In the genomic region with DNA sequence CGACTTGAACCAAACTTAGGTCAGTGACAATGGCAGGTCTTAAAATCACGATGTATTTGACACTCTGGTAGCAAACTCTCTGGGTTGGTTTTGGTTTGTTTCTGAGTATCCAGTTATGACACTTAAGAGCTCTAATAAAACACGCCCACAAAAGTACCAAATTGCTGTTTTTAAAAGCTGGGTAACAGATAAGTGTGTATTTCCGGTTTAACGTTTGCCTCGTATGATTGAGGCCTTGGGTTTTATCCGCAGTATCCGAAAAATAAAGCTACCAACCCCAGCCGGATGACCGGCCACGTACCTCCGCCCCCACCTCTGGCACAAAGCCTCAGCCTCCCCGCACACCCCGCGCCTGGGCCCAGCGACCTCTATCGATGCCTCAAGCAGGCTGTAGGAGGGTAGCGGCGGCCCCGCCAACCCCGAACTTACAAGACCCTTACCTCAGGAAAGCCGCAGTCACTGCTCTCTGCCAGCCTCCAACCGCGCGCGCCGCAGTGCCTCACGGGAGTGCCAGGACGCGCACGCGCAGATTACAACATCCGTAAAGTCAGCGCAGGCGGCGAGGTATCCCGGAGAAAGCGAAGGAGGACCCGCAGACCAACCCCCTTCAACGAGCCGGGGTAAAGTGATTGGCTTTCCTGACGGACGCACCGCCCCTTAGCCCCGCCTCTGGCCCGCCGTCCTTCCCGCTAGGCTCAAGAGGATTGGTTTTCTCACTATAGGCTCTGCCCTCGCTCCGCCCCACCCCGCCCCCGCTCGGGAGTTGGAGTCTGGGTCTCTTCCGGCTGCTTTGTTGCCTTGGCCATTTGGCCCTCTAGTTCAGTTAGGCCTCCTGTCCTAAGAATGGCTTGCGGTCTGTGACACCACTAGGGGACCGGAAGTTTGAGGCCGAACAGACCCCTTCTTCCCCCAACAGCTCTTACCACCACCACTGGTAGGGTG, we compare ENCODE assay signal across 8 mouse cellular contexts. TPM values are rescaled to one million over a fixed set of nuclear protein-coding genes. Genes with fewer than 3 reads are reported as not detected.
DNase-seq lines count a peak whose midpoint lies in the region; ATAC-seq and TF ChIP-seq lines count a peak whose summit lies in the region.

Gene Poln (minus strand): TSS at position 499 of the 942 bp plus-strand sequence.
Gene Haus3 (minus strand): TSS at position 578 of the 942 bp plus-strand sequence.

- H3K4me3 ChIP-seq in E14TG2a.4 (replicated peaks; ENCODE audit: low read length), result peak within 1 kb of the TSS; percentile 90
- H3K4me3 ChIP-seq in forebrain, embryonic 12.5 days (replicated peaks), result peak within 1 kb of the TSS; percentile 79
- H3K4me3 ChIP-seq in heart, postnatal 0 days (ENCODE audit: low read depth, low read length), result peak within 1 kb of the TSS; percentile 85
- H3K4me3 ChIP-seq in liver, embryonic 16.5 days (ENCODE audit: low read depth, low read length), result peak within 1 kb of the TSS; percentile 94
- H3K4me3 ChIP-seq in neural tube, embryonic 13.5 days, result peak within 1 kb of the TSS; percentile 78
- peak within 1 kb of the TSS; percentile 98 for H3K4me3 ChIP-seq in testis, adult 2 months (ENCODE audit: control insufficient read depth, low read depth, low read length)

- TF ChIP-seq EP300 in heart, postnatal 0 days (IDR thresholded peaks at IDR 0.05; ENCODE audit: low read depth), result no peak

- under 1% methylated on average over 57 of the region's 57 CpGs for WGBS in forebrain, embryonic 12.5 days
- under 1% methylated on average over 57 of the region's 57 CpGs for WGBS in heart, postnatal 0 days
- WGBS in liver, embryonic 16.5 days (ENCODE audit: insufficient replicate concordance), result under 1% methylated on average over 57 of the region's 57 CpGs
- under 1% methylated on average over 57 of the region's 57 CpGs for WGBS in neural tube, embryonic 13.5 days

- peak within 1 kb of the TSS; percentile 61 for H3K4me2 ChIP-seq in forebrain, embryonic 12.5 days
- peak within 1 kb of the TSS; percentile 68 for H3K4me2 ChIP-seq in heart, postnatal 0 days (ENCODE audit: low read depth, low read length)
- peak within 1 kb of the TSS; percentile 72 for H3K4me2 ChIP-seq in liver, embryonic 16.5 days (ENCODE audit: low read depth, low read length)
- peak within 1 kb of the TSS; percentile 72 for H3K4me2 ChIP-seq in neural tube, embryonic 13.5 days

- peaks cover 44% of the 10 kb centered on the region for H3K4me1 ChIP-seq in E14TG2a.4 (replicated peaks; ENCODE audit: low read depth, low read length)
- H3K4me1 ChIP-seq in forebrain, embryonic 12.5 days, result peaks cover 25% of the 10 kb centered on the region
- peaks cover 3% of the 10 kb centered on the region; the same call in 1 of the 2 replicates for H3K4me1 ChIP-seq in heart, postnatal 0 days (ENCODE audit: control insufficient read depth, insufficient read depth)
- H3K4me1 ChIP-seq in liver, embryonic 16.5 days (ENCODE audit: control insufficient read depth, low read depth, low read length), result peaks cover 12% of the 10 kb centered on the region
- peaks cover 44% of the 10 kb centered on the region for H3K4me1 ChIP-seq in neural tube, embryonic 13.5 days (replicated peaks)
- H3K4me1 ChIP-seq in testis, adult 2 months (ENCODE audit: control insufficient read depth, insufficient read depth, low read length), result peaks cover 6% of the 10 kb centered on the region

- no peaks in the 10 kb centered on the region for H3K27me3 ChIP-seq in E14TG2a.4 (ENCODE audit: insufficient read depth, low read length)
- H3K27me3 ChIP-seq in forebrain, embryonic 12.5 days, result no peaks in the 10 kb centered on the region
- H3K27me3 ChIP-seq in heart, postnatal 0 days (ENCODE audit: control insufficient read depth, insufficient read depth, low read length), result no peaks in the 10 kb centered on the region
- H3K27me3 ChIP-seq in liver, embryonic 16.5 days (ENCODE audit: control insufficient read depth, insufficient read depth, low read depth, low read length), result no peaks in the 10 kb centered on the region
- H3K27me3 ChIP-seq in neural tube, embryonic 13.5 days, result no peaks in the 10 kb centered on the region
- H3K27me3 ChIP-seq in testis, adult 2 months (ENCODE audit: control insufficient read depth, insufficient read depth, low read length), result no peaks in the 10 kb centered on the region

- H3K9ac ChIP-seq in forebrain, embryonic 12.5 days, result peak within 1 kb of the TSS; percentile 81
- H3K9ac ChIP-seq in heart, postnatal 0 days (replicated peaks; ENCODE audit: low read depth, low read length), result peak within 1 kb of the TSS; percentile 84
- H3K9ac ChIP-seq in liver, embryonic 16.5 days (ENCODE audit: low read depth, low read length), result peak within 1 kb of the TSS; percentile 97
- H3K9ac ChIP-seq in neural tube, embryonic 13.5 days, result peak within 1 kb of the TSS; percentile 90

- H3K36me3 ChIP-seq in E14TG2a.4 (ENCODE audit: insufficient read depth, low read length), result peaks cover 21% of the 10 kb centered on the region
- H3K36me3 ChIP-seq in forebrain, embryonic 12.5 days (replicated peaks), result peaks cover 7% of the 10 kb centered on the region; the same call in 1 of the 2 replicates
- peaks cover 23% of the 10 kb centered on the region for H3K36me3 ChIP-seq in heart, postnatal 0 days (replicated peaks; ENCODE audit: control insufficient read depth, insufficient read depth, low read length)
- H3K36me3 ChIP-seq in liver, embryonic 16.5 days (ENCODE audit: control insufficient read depth, insufficient read depth), result no peaks in the 10 kb centered on the region; the same call in 1 of the 2 replicates
- peaks cover 25% of the 10 kb centered on the region for H3K36me3 ChIP-seq in neural tube, embryonic 13.5 days
- no peaks in the 10 kb centered on the region for H3K36me3 ChIP-seq in testis, adult 2 months (ENCODE audit: control insufficient read depth, insufficient read depth, low read length)

- H3K27ac ChIP-seq in forebrain, embryonic 12.5 days, result peak within 1 kb of the TSS; percentile 91
- H3K27ac ChIP-seq in heart, postnatal 0 days (ENCODE audit: low read depth), result peak within 1 kb of the TSS; percentile 86
- H3K27ac ChIP-seq in liver, embryonic 16.5 days (ENCODE audit: low read length), result peak within 1 kb of the TSS; percentile 96
- H3K27ac ChIP-seq in neural tube, embryonic 13.5 days (replicated peaks), result peak within 1 kb of the TSS; percentile 91
- peak within 1 kb of the TSS; percentile 93 for H3K27ac ChIP-seq in testis, adult 2 months (ENCODE audit: control insufficient read depth, insufficient read depth, low read depth, low read length)

- peak; percentile 100 for ATAC-seq in forebrain, embryonic 12.5 days (ENCODE audit: low FRiP score)
- ATAC-seq in heart, postnatal 0 days (ENCODE audit: insufficient read depth, low read depth), result peak; percentile 99
- ATAC-seq in liver, embryonic 16.5 days (ENCODE audit: low read depth), result peak; percentile 99
- peak; percentile 100 for ATAC-seq in neural tube, embryonic 13.5 days (ENCODE audit: low read depth)

- peak; percentile 98 for DNase-seq in c-Kit-positive CD71-positive TER-119-positive erythroid progenitor cells, embryonic 14.5 days (ENCODE audit: low spot score)
- DNase-seq in heart, postnatal 0 days (ENCODE audit: low spot score), result peak; percentile 100
- DNase-seq in kidney, postnatal 4 days, result peak; percentile 99 to 100

- TF ChIP-seq CTCF in E14TG2a.4 (conservative IDR thresholded peaks at IDR 0.05; ENCODE audit: low read length), result no peak
- peak; percentile 9; the same call in 1 of the 2 replicates for TF ChIP-seq CTCF in heart, postnatal 0 days (IDR thresholded peaks at IDR 0.05; ENCODE audit: low read depth)
- no peak for TF ChIP-seq CTCF in testis, adult 2 months (IDR thresholded peaks at IDR 0.05; ENCODE audit: control insufficient read depth, insufficient read depth, insufficient replicate concordance, low read depth, low read length)

- peak; percentile 82 for TF ChIP-seq POLR2A in testis, adult 2 months (IDR thresholded peaks at IDR 0.05; ENCODE audit: control insufficient read depth, low read depth, low read length)

- no peaks in the 10 kb centered on the region for H3K9me3 ChIP-seq in E14TG2a.4 (ENCODE audit: low read length)
- H3K9me3 ChIP-seq in forebrain, embryonic 12.5 days, result no peaks in the 10 kb centered on the region
- no peaks in the 10 kb centered on the region for H3K9me3 ChIP-seq in heart, postnatal 0 days (replicated peaks; ENCODE audit: control insufficient read depth, low read length)
- no peaks in the 10 kb centered on the region for H3K9me3 ChIP-seq in liver, embryonic 16.5 days (replicated peaks; ENCODE audit: control insufficient read depth, low read length)
- no peaks in the 10 kb centered on the region for H3K9me3 ChIP-seq in neural tube, embryonic 13.5 days

RNA-seq across cellular contexts. Expression of gene Poln, which starts in this region (rescaled TPM):
- polyA plus RNA-seq in forebrain, embryonic 12.5 days (2016; fragmentation: Nextera tagmentation; extraction: Ambion mirVana), result 0.62 and 0.80 TPM in 2 replicates
- total RNA-seq in heart, postnatal 0 days (2014; rRNA removed; ENCODE audit: low replicate concordance), result 0.19 TPM in 1 of 2 replicates, not detected in the other
- 0.54 and 1.3 TPM in 2 replicates for polyA plus RNA-seq in heart, postnatal 0 days (2015; fragmentation: Nextera tagmentation; extraction: Ambion mirVana)
- polyA plus RNA-seq in liver, embryonic 16.5 days (2015; fragmentation: Nextera tagmentation; extraction: Ambion mirVana), result 0.48 and 0.71 TPM in 2 replicates
- 0.29 and 1.0 TPM in 2 replicates for polyA plus RNA-seq in neural tube, embryonic 13.5 days (2015; fragmentation: Nextera tagmentation; extraction: Ambion mirVana)
- 18.6 and 20.9 TPM in 2 replicates for polyA plus RNA-seq in testis, adult 2 months (2012; rRNA removed)

RNA-seq across cellular contexts. Expression of gene Haus3, which starts in this region (rescaled TPM):
- polyA plus RNA-seq in forebrain, embryonic 12.5 days (2016; fragmentation: Nextera tagmentation; extraction: Ambion mirVana), result 43.1 and 45.3 TPM in 2 replicates
- total RNA-seq in heart, postnatal 0 days (2014; rRNA removed; ENCODE audit: low replicate concordance), result 5.6 and 17.9 TPM in 2 replicates
- 11.4 and 11.6 TPM in 2 replicates for polyA plus RNA-seq in heart, postnatal 0 days (2015; fragmentation: Nextera tagmentation; extraction: Ambion mirVana)
- 19.8 and 21.9 TPM in 2 replicates for polyA plus RNA-seq in liver, embryonic 16.5 days (2015; fragmentation: Nextera tagmentation; extraction: Ambion mirVana)
- polyA plus RNA-seq in neural tube, embryonic 13.5 days (2015; fragmentation: Nextera tagmentation; extraction: Ambion mirVana), result 15.2 and 17.9 TPM in 2 replicates
- 1.5 and 2.3 TPM in 2 replicates for polyA plus RNA-seq in testis, adult 2 months (2012; rRNA removed)

Comparison
In these comparisons a context has a peak if more than half of its experiments do, and no peak if none do; other contexts are left out.
1. Peak in every context shown above with its lines: DNase-seq, ATAC-seq, H3K4me3 ChIP-seq and H3K27ac ChIP-seq.